ENCODE assay signal across 7 mouse cellular contexts in the genomic region with DNA sequence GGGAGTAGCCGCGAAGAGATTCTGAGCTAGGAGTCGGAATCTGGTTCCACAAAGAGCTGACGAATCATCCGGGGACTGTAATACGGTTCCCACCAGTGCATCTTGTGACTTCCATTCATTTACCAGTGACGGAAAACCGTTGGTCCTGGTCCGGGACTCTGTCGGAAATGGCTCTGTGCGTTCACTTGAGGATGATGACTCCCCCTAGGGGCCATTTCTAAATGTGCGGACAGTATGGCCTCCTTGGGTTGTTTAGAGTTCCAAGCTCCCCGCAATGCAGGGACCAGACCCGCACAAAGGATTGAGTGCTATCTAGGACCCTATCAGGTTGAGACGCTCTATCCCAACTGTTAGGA. TPM values are rescaled to one million over a fixed set of nuclear protein-coding genes. Genes with fewer than 3 reads are reported as not detected.
DNase-seq lines count a peak whose midpoint lies in the region; ATAC-seq lines count a peak whose summit lies in the region.

Gene Arl2, minus strand, starts transcription at position 155 of the 356 bp plus-strand sequence.

- H3K4me1 ChIP-seq in intestine, embryonic 14.5 days (replicated peaks; ENCODE audit: control insufficient read depth, insufficient read depth, low read length), result peaks cover 5% of the 10 kb centered on the region

- H3K27me3 ChIP-seq in intestine, embryonic 14.5 days (replicated peaks; ENCODE audit: control insufficient read depth, insufficient read depth, low read length), result no peaks in the 10 kb centered on the region

- peak; percentile 66 for DNase-seq in adrenal gland, adult 8-10 months
- DNase-seq in embryo, embryonic 10.5 days (ENCODE audit: low spot score), result peak; percentile 97
- DNase-seq in gastrocnemius, postnatal 14 days, result peak; percentile 76
- no peak for DNase-seq in intestine, embryonic 14.5 days (ENCODE audit: low spot score)
- peak; percentile 87 to 94 for DNase-seq in left cerebral cortex, postnatal 14 days (ENCODE audit: low spot score in 2 of 2)
- DNase-seq in right cerebral cortex, postnatal 4 days, result peak; percentile 73

- H3K36me3 ChIP-seq in intestine, embryonic 14.5 days (ENCODE audit: control insufficient read depth, insufficient read depth, low read length), result 0 out of 2 replicates have a peak, but pooled peaks cover 7% of the 10 kb centered on the region

- H3K4me3 ChIP-seq in intestine, embryonic 14.5 days (ENCODE audit: low read depth, low read length), result peak within 1 kb of the TSS; percentile 61

- H3K4me2 ChIP-seq in intestine, embryonic 14.5 days (ENCODE audit: low read length), result peak within 1 kb of the TSS; percentile 79

- H3K9me3 ChIP-seq in intestine, embryonic 14.5 days (ENCODE audit: control insufficient read depth, low read length), result no peaks in the 10 kb centered on the region

- H3K9ac ChIP-seq in intestine, embryonic 14.5 days (ENCODE audit: low read length), result peak within 1 kb of the TSS; percentile 77

- peak within 1 kb of the TSS; percentile 94 for H3K27ac ChIP-seq in intestine, embryonic 14.5 days (ENCODE audit: low read depth)

- ATAC-seq in intestine, embryonic 14.5 days (replicated peaks; ENCODE audit: low FRiP score, low TSS enrichment, low read depth), result peak; percentile 61
- peak; percentile 75 for ATAC-seq in megakaryocyte-erythroid progenitor cell, adult 5-6 weeks (replicated peaks; ENCODE audit: low FRiP score, low TSS enrichment, poor library complexity, severe bottlenecking)

- intact Hi-C loops in gastrocnemius, postnatal 14 days (cut with DNase I; ENCODE audit: low total_unique reads), result no loop called here
- intact Hi-C loops in left cerebral cortex, postnatal 14 days (cut with DNase I), result loop anchor here (1.0 kb wide), 1 partner anchor 94 kb away; the partner anchor contains the start of gene Ppp2r5b

- under 1% methylated on average over 15 of the region's 15 CpGs for WGBS in intestine, embryonic 14.5 days

RNA-seq across cellular contexts. Expression of gene Arl2, which starts in this region (rescaled TPM):
- total RNA-seq in adrenal gland, adult 8-10 months (2022), result 100 to 1,000 TPM in 2 of 4 experiments, 10 to 100 TPM in 2; 92.7 to 127 (median 112) TPM
- 10 to 100 TPM; 53.4 to 55.4 TPM for total RNA-seq in gastrocnemius, postnatal 14 days (2021)
- 101 and 110 TPM in 2 replicates for polyA plus RNA-seq in intestine, embryonic 14.5 days (2014; fragmentation: Nextera tagmentation; extraction: Ambion mirVana)
- 10 to 100 TPM; 61.2 to 69.7 TPM for total RNA-seq in left cerebral cortex, postnatal 14 days (2021)
- total RNA-seq in megakaryocyte-erythroid progenitor cell, adult 5-6 weeks (2014; fragmentation: Nextera tagmentation), result 43.2 and 45.4 TPM in 2 replicates
- 26.4 and 38.6 TPM in 2 replicates for total RNA-seq in megakaryocyte-erythroid progenitor cell, adult 5-6 weeks (2017)
